Mouse (Mus musculus): Measurements from ENCODE around the gene Clasrp.
A peak's percentile ranks its signal among the peaks of the same experiment; 100 is the strongest.

Clasrp gene

GRCm38 (mm10) chr7:19603849-19604605 lies at the start of gene Clasrp:
Gene Clasrp (minus strand): TSS chr7:19604486.
- DNase-seq (ENCODE audit: low spot score) = peak; percentile 87

- no peak for DNase-seq (ENCODE audit: low spot score)
Measured at GRCm38 (mm10) chr7:19652614-19653013, 48.3 kb upstream of the Clasrp start.

- DNase-seq (ENCODE audit: low spot score) = no peak
Measured at GRCm38 (mm10) chr7:19651063-19651786, 46.9 kb upstream of the Clasrp start.

- no peak for DNase-seq (ENCODE audit: low spot score)
Measured at GRCm38 (mm10) chr7:19641223-19641622, 36.9 kb upstream of the Clasrp start.

GRCm38 (mm10) chr7:19635074-19635827 lies 31.0 kb upstream of the Clasrp start:
- no peak for DNase-seq (ENCODE audit: low spot score)

- DNase-seq (ENCODE audit: low spot score) = no peak
Measured at GRCm38 (mm10) chr7:19634591-19634990, 30.3 kb upstream of the Clasrp start.

- DNase-seq (ENCODE audit: low spot score) = no peak
Measured at GRCm38 (mm10) chr7:19633855-19634254, 29.6 kb upstream of the Clasrp start.

- no peak for DNase-seq (ENCODE audit: low spot score)
Measured at GRCm38 (mm10) chr7:19633197-19633596, 28.9 kb upstream of the Clasrp start.

- DNase-seq (ENCODE audit: low spot score) = no peak
Measured at GRCm38 (mm10) chr7:19632720-19633119, 28.4 kb upstream of the Clasrp start.

GRCm38 (mm10) chr7:19632275-19632674 lies 28.0 kb upstream of the Clasrp start:
- no peak for DNase-seq (ENCODE audit: low spot score)

- DNase-seq (ENCODE audit: low spot score) = peak; percentile 78
Measured at GRCm38 (mm10) chr7:19629361-19629734, 25.1 kb upstream of the Clasrp start, which contains the start of gene Relb. Gene Relb (minus strand): TSS chr7:19629438.

GRCm38 (mm10) chr7:19628536-19629360 lies 24.5 kb upstream of the Clasrp start:
- peak; percentile 89 for DNase-seq (ENCODE audit: low spot score)

GRCm38 (mm10) chr7:19628192-19628535 lies 23.9 kb upstream of the Clasrp start:
- DNase-seq (ENCODE audit: low spot score) = peak; percentile 78

GRCm38 (mm10) chr7:19627721-19628120 lies 23.4 kb upstream of the Clasrp start:
- DNase-seq (ENCODE audit: low spot score) = no peak

GRCm38 (mm10) chr7:19623433-19623832 lies 19.1 kb upstream of the Clasrp start:
- no peak for DNase-seq (ENCODE audit: low spot score)

- no peak for DNase-seq (ENCODE audit: low spot score)
Measured at GRCm38 (mm10) chr7:19622241-19622640, 18.0 kb upstream of the Clasrp start.

GRCm38 (mm10) chr7:19620811-19621210 lies 16.5 kb upstream of the Clasrp start:
- DNase-seq (ENCODE audit: low spot score) = no peak

- no peak for DNase-seq (ENCODE audit: low spot score)
Measured at GRCm38 (mm10) chr7:19619004-19619801, 14.9 kb upstream of the Clasrp start.

GRCm38 (mm10) chr7:19615036-19615577 lies 10.8 kb upstream of the Clasrp start:
- no peak for DNase-seq (ENCODE audit: low spot score)

GRCm38 (mm10) chr7:19610969-19611368 lies 6.7 kb upstream of the Clasrp start:
- no peak for DNase-seq (ENCODE audit: low spot score)
